Mouse (Mus musculus) skeletal muscle tissue, adult 2 months (tissue): ENCODE data around the gene Rabepk.
"Not testable (repeated sequence)": the region's sequence is repeated elsewhere in the genome, so short reads cannot be mapped to it uniquely, and the experiment has no call there.

ENCODE experiments used
- DNase-seq: peaks from one replicate; pipeline ENCODE4 v3.0.0-alpha.2; 2012; ENCODE audit warnings: low read depth, low spot score

Rabepk gene

DNA sequence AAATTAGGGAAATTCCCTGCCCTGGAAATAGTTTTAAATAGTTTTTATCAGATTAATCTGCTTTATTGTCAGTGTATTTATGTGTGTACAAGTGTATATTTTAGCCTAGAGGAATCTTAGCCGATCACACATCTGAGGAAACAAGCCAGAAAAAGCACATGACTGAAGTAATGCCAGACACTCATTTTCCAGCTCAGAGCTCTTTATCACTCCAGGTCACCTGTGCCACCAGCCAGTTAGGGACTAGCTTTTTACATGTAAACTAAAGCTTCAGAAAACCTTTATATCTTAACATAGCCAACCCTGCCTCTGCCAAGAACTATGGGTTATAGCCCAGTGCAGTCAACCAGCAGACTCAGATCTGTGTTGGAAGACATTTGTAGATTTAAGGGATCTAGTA, 5.1 kb upstream of the Rabepk start:
- DNase-seq, result no peak

DNA sequence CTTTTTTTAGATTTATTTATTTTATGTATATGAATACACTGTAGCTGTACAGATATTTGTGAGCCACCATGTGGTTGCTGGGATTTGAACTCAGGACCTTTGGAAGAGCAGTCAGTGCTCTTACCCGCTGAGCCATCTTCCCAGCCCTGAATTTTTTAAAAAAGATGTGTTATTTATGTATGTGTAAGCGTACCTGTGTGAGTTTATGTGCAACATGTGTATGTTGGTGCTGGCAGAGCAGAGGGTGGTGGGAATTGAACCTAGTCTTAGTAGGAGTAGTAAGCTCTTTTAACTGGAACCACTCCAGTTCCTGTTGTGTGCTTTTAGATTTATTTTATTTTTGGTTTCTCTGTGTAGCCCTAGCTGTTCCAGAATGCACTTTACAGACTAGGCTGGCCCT, 4.5 kb upstream of the Rabepk start:
- no peak for DNase-seq

DNA sequence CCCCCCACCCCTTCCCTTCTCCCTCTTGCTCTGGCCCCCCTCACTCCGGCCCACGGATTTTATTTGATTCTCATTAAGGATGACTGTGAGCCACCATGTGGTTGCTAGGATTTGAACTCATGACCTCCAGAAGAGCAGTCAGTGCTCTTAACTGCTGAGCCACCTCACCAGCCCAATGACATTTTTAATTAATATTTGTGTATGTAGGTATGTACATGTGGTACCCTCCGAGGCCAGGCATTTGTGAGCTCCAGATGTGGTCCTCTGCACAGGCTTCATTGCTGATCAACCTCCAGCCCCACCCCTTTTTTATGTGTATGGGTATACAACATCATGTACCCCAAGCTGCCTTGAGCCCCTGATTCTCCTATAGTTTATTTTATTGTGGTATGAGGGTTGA, 4.0 kb upstream of the Rabepk start:
- no peak for DNase-seq

DNA sequence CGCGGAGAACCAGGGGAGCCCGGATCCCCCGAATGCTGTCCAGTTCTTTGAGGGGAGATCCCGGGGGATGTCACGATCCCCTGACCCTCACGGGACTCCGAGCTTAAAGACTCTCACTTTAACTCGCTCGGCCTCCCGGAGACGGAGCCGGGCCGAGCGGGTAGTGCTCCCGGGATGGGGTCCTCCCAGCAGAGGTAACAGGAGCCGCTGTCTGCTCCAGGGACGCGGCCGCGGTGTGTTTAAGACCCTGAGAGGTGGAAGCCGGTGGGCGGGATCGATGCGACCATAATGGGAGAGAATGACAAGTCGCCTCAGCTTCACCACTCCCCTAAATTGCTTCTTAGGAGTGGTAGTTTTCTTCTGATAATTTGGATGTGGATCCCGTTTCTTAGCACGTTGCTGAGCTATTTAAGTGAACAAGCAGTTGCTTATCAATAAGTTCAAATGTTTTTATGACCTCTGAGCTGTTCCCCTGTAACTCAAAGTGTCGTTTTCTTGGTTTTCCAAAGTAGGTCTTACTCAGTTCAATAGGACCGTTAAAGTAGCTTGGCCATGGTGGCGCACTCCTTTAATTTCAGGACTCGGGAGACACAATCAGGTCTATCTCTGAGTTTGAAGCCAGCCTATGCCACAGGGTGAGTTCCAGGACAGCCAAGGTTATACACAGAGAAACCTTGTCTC, 3.0 kb upstream of the Rabepk start:
- not testable (repeated sequence) for DNase-seq

DNA sequence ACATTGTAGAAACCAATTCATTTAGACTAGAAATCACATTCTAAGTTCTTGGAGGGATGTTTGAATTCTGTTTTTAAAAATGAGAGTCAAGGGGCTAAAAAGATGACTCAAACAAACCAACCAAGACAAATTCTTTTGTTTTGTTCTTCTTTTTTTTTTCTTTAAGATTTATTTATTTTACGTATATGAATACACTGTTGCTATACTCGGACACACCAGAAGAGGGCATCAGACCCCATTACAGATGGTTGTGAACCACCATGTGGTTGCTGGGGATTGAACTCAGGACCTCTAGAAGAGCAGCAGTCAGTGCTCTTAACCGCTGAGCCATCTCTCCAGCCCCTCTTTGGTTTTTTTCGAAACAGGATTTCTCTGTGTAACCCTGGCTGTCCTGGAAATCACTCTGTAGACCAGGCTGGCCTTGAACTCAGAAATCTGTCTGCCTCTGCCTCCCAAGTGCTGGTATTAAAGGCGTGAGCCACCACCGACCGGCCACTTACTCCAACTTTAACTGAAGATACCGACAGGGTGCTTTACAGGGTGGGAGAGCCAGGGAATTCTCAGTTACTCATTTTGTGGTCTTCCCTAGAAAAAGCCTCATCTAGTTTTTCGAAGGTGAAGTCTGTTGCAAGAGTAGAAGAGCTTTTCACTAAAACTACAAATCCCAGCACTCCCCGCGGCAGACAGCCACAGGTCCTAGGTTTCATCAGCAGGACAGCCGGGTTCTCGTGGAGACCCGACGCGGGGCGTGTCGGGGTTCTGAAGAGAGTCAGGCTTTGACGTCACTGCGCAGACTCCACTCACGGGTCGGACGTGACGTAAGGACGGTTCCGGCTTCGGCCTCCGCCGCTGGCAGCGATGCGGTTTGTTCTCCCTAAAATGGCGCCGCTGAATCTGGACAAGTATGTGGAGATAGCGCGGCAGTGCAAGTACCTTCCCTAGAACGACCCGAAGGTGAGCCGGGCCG, 2.1 kb upstream of the Rabepk start:
- DNase-seq, result peak; percentile 99

DNA sequence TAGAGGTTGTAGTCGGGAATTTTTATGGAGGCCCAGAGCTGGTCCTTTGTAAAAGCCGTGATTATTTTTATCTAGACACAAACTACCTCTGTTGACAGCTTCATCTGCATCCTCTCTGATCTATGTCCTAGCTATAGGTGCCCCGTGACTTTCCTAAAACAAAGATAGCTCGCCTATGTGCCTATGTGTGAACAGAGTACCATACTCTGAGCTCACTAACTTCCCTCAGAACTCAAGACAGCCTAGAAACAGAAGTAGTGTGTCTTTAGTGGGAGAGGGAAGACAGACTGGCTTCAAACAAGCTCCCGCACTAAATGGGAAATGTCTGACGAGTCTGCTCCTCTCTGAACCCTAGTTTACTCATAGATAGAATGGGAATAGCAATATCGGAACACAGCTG, 659 bp upstream of the Rabepk start:
- DNase-seq, result no peak

DNA sequence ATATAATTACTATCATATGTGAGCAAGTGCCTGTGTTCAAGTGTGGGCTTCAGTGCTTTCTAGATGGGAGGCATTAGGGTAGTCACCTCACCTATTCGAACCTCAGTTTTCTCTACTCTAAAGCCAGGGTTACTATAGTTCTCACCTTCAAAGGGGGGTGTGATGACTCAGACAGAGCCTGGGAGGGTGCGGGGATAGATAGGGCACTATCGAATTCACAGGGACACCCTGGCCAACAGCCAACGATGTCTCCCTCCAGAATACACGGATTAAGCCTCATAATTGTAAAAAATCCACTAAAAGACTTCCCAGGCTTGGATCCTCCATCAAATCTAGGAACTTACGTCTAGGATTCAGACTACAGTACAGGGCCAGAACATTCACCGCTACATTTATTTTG, 4.3 kb downstream of the Rabepk start:
- no peak for DNase-seq

DNA sequence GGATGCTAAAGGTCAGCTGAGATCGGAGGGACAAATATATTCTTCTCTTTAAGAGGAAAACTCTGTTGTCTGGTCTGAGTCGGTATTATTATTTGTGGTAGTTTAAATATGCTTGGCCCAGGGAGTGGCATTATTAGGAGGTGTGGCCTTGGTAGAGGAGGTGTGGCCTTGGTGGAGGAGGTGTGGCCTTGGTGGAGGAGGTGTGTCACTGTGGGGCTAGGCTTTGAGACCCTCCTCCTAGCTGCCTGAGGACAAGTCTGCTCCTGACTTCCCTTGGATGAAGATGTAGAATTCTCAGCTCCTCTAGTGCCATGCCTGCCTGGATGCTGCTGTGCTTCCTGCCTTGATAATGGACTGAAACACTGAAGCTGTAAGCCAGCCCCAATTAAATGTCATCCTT, 5.2 kb downstream of the Rabepk start:
- DNase-seq, result no peak

DNA sequence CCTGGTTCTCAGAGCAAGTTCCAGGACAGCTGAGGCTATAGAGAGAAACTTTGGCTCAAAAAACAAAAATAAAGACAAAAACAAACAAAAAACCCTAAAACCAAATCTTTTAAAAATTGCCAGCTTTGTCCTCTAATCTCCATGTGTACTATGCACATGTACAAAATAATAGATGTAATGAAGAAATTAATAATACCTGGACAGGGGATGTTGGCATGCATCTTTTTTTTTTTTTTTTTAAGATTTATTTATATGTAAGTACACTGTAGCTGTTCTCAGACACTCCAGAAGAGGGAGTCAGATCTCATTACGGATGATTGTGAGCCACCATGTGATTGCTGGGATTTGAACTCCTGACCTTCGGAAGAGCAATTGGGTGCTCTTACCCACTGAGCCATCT, 7.2 kb downstream of the Rabepk start:
- DNase-seq, result not testable (repeated sequence)

DNA sequence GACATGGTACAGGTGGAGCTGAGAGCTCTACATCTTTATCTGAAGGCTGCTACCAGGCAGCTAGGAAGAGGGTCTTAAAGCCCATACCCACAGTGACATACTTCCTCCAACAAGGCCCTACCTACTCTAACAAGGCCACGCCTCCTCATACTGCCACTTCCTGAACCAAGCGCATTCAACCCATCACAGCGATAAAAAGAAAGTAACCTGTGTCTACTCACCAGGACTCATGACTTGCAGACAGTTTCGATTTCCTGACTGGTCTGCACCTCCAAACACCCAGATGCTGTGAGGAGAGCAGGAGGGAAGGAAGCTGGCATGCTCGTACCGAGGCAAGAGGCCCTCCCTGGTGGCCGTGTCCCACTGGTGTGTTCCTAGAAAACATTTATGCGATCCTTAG, 9.4 kb downstream of the Rabepk start:
- no peak for DNase-seq

DNA sequence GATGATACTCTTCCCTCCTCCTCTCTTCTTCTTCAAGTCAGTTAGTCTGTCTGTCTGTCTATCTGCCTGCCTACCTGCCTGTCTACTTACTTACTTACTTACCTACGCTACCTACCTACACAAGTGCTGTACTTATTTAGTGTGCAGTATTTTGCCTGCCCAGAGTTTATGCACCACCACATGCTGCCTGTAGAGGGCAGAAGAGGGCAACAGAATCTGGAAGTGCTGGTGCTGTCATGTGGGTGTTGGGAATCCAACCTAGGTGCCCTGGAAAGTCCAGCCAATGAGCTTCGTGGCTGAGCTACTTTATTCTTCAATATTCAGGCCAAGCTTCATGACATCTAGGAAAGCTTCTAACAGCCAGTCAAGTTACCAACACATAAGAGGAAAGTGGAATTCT, 15.6 kb downstream of the Rabepk start:
- no peak for DNase-seq

DNA sequence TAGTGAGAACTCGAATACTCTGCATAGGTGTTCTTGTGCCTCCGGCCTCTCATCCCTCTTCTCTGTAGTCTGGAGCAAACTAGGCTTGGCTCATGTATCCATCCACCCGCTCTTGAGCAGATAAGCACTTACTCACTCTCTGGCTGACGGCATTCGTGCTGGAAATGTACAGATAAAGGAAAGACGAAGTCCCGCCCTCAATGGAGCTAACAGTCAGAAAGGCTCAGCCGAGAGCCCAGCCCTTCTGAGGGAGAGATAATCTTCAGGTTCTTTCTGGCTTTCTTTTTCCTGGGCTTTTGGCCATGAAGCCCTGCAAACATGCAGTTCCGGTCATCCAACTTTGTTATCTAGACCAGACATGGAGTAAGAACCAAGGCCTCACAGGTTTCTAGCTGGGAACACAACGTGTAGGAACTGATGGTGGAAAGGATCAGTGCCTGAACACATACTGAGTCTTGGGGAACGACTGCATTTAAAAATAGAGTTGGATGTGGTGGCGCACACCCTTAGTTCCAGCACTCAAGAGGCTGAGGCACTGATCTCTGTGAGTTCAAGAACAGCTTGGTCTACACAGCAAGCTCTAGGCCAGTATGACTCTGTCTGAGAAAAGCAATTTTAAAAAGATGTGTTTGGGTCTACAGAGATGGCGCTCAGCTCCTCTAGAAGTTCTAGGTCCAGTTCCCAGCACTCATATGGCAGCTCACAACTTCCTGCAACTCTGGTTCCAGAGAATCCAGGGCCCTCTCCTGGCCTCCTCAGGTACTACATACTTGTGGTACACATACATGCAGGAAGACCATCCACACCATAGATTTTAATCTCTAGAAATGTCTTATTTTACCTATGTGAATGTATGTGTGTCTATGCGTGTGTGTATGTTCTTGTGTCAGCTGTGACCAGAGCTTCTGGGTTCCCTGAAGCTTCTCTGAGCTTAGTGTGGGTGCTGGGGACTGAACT, 16.4 kb downstream of the Rabepk start:
- DNase-seq, result no peak

DNA sequence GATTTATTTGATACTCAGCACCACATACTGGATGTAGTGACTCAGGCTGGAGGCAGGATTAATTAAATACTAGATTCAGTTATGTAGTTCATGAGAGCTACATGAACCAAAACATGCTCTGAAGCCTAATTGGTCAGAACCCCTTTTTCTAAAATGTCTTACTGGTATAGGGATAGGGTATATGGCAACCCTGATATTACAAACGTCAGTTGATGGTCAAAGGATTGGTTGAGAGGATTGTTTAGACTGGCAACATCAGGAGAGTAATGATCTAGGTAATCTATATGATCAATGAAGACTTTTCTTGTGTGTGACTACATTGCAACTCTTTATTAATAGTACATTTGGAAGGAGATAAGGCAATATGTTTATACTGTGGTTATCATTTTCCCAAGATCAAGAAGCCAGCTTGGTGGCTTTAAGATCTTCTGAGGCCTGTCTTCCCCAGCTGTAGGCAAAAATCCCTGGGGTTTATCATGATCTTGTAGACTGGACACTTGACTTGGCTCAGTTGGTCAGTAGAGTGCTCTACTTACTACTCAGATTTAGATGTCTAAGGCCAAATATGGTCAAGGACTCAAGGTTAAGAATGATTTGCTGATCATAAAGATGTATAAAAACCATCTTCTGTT, 22.4 kb downstream of the Rabepk start:
- DNase-seq, result no peak

DNA sequence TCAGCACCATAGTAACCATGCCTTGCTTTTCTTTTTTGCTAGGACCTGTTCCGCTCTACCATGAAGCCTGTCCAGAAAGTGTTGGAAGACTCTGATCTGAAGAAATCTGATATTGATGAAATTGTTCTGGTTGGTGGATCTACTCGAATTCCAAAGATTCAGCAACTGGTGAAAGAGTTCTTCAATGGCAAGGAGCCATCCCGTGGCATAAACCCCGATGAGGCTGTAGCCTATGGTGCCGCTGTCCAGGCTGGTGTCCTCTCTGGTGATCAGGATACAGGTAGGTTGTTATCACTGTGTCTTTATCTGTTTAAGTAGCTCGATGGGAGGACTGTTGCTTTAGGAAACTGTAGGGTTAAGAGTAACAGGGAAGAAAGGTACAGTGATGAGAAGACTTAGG, 25.2 kb downstream of the Rabepk start:
- DNase-seq, result no peak

DNA sequence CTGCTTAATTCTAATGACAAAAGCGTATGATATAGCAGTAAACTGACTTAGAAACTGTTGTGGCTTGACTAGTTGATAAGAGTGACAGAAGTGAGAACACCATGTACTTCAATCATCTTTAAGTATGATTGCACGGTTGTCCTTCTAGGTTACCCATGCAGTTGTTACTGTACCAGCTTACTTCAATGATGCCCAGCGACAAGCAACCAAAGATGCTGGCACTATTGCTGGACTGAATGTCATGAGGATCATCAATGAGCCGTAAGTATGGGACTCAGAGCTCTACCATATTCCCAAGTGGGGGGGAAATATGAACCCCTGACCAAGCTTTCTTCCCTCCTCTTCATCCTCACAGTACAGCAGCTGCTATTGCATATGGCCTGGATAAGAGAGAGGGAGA, 26.0 kb downstream of the Rabepk start:
- no peak for DNase-seq

DNA sequence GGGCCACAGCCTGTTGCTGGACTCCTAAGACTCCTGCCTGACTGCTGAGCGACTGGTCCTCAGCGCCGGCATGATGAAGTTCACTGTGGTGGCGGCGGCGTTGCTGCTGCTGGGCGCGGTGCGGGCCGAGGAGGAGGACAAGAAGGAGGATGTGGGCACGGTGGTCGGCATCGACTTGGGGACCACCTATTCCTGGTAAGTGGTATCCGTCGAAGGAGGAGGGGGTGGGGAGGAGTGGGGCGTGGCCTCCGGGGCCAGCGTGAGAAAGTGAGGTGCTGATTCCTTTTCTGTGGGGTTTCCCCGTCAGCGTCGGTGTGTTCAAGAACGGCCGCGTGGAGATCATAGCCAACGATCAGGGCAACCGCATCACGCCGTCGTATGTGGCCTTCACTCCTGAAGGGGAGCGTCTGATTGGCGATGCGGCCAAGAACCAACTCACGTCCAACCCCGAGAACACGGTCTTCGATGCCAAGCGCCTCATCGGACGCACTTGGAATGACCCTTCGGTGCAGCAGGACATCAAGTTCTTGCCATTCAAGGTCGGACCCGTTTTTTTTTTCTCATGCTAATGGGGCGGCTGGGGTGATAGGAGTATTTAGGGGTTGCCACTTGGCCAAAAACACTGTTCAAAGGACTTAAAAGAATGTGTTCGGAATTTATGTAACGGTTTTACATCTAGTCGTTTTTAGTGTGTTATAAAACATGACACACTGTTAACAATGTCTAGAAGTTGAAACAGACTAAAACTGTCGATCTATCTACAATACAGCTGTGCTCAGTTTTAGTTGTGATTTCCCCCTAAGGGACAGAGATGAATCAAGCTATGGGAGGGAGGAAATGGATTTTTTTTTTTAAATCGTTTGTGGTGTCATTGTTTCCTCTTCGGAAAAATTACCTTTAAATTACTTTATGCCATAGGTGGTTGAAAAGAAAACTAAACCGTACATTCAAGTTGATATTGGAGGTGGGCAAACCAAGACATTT, 27.2 kb downstream of the Rabepk start:
- peak; percentile 38 for DNase-seq

DNA sequence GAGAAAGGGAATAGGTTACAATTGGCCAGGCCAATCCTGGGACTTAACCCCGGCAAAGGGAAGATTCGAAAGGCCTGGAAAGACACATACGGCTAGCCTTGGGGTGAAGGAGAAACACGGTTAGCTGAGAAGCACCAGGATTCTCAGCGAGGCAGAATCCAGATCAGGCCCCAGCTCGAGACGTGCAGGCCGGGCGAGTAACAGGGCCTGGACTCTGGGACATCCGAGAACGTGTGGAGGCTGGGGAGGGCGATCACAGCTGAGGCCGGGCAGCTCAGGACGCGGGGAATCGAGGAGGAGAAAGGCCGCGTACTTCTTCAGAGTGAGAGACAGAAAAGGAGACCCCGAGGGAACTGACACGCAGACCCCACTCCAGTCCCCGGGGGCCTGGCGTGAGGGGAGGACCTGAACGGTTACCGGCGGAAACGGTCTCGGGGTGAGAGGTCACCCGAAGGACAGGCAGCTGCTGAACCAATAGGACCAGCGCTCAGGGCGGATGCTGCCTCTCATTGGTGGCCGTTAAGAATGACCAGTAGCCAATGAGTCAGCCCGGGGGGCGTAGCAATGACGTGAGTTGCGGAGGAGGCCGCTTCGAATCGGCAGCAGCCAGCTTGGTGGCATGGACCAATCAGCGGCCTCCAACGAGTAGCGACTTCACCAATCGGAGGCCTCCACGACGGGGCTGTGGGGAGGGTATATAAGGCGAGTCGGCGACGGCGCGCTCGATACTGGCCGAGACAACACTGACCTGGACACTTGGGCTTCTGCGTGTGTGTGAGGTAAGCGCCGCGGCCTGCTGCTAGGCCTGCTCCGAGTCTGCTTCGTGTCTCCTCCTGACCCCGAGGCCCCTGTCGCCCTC, 28.1 kb downstream of the Rabepk start, which contains the start of gene Hspa5:
TSS of gene Hspa5 (plus strand) at position 603 of the 859 bp plus-strand sequence.
- peak; percentile 100 for DNase-seq

DNA sequence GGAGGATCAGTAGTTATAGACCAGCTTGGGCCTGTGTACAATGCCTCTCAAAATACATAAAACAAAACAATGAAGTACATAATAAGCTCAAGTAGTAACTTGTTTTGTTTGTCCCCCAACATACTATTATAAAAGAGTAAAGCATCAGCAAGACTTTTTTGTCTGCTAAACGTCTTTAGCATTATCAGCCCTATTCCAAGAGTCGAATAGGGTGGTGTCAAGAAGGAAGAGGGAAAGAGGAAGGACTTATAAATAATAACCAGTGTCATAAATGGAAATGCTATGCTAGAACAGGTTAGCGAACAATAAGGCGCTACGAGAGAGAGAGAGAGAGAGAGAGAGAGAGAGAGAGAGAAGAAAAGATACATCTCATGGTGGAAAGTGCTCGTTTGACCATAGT, 28.8 kb downstream of the Rabepk start:
- DNase-seq, result no peak

DNA sequence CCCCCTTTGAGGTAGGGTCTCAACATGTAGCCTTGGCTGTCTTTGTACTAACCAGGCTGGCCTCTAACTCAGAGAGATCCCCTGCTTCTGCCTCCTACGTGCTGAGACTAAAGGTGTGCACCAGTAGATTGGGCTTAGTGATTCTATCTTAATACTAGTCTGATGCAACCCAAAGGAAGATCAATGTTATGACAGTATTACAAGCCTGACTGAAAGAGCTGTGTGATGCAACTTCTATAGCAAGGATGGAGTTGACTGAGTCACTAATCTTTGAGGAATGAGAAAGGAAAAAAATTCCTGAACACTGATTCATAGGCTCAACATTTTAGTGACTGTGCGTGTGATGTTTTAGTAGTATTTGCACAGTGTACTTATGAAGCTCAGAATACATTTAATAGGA, 29.7 kb downstream of the Rabepk start:
- no peak for DNase-seq
